Mouse (Mus musculus) embryonic fibroblast, embryonic 13.5 days (primary cell): Measurements from ENCODE around the gene Tuba3a.

Source experiments
- CTCF ChIP-seq: IDR thresholded peaks from 2 replicates; pipeline ENCODE4 v1.5.1; 2011; ENCODE audit warnings: mild to moderate bottlenecking, control low read depth, low read length, moderate library complexity, borderline replicate concordance; ENCODE audit not compliant: insufficient read depth
- POLR2A ChIP-seq: IDR thresholded peaks from 2 replicates; pipeline ENCODE4 v1.6.1; 2011; ENCODE audit warnings: low read depth, mild to moderate bottlenecking, control low read depth, low read length, moderate library complexity

- TF ChIP-seq POLR2A = no peak
- no peak for TF ChIP-seq CTCF
Observed at GRCm38 (mm10) chr6:125268799-125269198, 17.0 kb downstream of the Tuba3a start.
